Mouse (Mus musculus): ENCODE results near the gene Ntrk1. TPM values are rescaled to one million over a fixed set of nuclear protein-coding genes. Genes with fewer than 3 reads are reported as not detected.

Gene Ntrk1
- total RNA-seq, 1 experiment from 2014 or later, result 4.3 TPM

DNA sequence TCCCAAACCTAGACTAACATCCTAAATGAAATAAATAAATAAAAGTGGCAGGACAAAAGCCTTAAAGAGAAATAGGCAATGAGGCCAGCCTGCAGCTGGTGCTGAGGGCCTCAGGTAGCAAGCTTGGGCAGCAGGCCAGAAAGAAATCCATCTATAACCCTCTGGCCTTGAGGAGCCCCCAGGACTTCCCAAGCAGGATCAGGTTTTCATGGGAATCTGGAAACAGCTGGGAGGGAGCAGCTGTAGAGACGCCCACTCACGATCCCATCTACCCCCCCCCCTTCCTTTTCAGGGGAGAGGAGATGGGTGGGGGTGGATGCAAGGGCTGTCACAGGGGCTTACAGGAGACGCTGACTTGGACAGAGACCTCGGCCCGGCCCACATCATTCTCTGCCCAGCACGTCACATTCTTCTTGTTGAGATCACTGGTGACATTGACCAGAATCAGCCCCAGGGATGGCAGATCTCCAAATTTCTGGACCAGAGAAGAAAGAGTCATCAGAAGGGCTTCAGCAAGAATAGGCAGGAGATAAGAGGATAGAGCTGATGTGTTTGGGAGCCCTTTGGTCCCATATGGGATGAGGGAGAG is 9.2 kb downstream of the Ntrk1 start:
- DNase-seq, result peak; percentile 60

GRCm38 (mm10) chr3:87785156-87785555 is 9.8 kb downstream of the Ntrk1 start:
- no peak for DNase-seq

GRCm38 (mm10) chr3:87783282-87784023 is 11.5 kb downstream of the Ntrk1 start:
- no peak for DNase-seq

DNA sequence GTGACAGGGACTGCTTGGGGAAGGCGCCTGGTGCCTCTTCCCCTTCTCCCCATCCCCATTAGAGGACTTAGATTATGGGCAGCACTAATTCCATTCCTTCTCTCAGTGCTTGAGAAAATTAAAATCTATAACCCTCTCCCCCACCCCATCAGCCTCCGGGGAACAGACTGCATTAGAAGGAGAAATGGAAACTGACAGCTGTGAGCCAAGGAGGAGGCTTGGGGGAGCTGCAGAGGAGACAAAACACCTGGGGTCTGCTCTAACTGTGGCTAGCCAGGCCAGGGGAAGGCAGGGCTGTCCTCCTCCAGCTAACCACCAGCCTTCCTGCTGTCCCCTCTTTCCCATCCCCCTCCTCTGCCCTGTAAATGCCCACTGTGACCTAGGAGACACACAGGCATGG is 15.9 kb downstream of the Ntrk1 start:
- DNase-seq, result no peak

- DNase-seq, result peak; percentile 41
Observed at GRCm38 (mm10) chr3:87778283-87778682, 16.7 kb downstream of the Ntrk1 start.

- no peak for DNase-seq
Observed at GRCm38 (mm10) chr3:87771088-87771487, 23.9 kb downstream of the Ntrk1 start.

GRCm38 (mm10) chr3:87770280-87770679 is 24.7 kb downstream of the Ntrk1 start:
- DNase-seq, result peak; percentile 60

DNA sequence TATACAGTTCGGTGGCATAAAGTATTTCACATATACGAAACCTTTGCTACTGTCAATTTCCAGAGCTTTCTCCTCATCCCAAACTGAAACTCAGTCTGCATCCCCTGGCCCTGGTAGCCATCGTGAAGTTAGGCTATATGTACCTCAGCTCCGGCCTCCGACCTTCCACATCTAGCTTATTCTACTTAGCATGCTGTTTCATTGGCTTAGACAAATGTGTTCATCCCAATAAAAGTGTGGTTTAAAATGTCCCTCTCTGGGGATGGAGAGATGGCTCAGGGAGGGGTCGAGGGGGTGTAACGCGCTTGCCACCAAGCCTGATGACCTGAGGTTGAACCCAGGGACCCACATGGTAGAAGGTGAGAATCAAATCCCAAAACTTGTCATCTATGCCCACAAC is 25.5 kb downstream of the Ntrk1 start:
- DNase-seq, result no peak

- DNase-seq, result peak; percentile 92
Observed at GRCm38 (mm10) chr3:87768844-87769243, 26.1 kb downstream of the Ntrk1 start.

- DNase-seq, result no peak
Observed at GRCm38 (mm10) chr3:87768431-87768830, 26.5 kb downstream of the Ntrk1 start.

DNA sequence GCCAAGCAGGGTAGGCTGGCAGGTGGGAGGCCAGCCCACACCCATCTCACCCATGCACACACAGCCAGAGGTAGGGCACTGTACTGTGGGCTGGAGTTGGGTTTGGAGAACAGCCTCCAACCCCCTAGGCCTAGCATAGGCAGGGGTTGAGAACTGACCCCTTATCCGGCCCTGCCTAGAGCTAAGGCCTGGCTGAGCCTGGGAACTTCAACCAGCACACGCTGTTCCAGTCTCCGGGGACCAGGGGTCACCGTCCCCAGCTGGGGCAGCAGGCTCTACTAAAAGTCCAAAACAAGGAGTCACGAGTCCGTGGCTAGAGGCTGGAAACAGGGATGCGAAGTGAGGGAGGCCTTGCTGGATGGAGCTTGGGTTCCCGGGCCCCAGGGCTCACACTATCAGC is 27.2 kb downstream of the Ntrk1 start:
- no peak for DNase-seq

DNA sequence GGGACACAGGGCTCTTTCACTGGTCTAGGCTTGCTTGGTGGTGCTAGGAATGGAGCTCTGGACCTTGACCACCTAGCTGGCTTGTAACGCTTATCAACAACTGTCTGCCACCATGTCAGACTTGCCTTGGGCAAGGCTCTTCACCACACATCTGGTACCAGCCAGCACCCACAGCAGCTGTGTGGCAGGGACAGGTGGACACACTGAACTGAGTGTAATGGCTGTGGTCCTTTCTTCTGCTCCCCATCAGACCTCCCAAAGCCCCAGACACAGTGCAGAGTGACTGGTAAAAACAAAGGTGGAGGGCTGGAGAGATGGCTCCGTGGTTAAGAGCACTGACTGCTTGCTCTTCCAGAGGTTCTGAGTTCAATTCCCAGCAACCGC is 28.7 kb downstream of the Ntrk1 start:
- no peak for DNase-seq

DNA sequence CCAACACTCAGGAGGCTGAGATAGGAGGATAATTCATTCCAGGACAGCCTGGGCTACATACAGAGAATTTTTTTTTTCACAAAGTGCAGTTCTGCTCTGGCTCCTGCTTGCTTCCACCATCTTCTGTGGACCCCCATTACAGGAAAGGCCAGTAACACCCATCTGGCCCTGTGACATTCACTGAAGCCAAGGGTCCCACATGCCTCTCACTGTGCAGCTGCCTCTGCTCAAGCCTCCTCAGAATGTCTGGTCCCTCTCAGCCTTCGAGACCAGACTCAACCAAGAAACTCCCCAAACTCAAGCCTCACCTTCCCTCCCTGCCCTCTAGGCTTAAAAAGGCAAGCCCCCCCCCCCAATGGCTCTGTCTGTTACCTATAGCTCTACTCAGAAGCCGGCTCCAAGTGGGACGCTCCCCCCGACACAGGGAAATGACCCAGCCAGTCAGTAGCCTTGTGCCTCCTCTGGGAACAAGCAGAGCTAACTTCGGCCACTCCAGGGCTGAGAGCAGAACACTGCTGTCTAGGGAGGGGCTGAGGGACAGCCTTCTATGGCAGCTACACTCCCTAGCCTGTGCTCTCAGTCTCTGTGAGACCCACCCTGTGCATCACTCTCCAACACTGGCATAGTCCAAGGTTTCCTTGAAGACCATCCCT is 29.2 kb downstream of the Ntrk1 start:
- no peak for DNase-seq

DNA sequence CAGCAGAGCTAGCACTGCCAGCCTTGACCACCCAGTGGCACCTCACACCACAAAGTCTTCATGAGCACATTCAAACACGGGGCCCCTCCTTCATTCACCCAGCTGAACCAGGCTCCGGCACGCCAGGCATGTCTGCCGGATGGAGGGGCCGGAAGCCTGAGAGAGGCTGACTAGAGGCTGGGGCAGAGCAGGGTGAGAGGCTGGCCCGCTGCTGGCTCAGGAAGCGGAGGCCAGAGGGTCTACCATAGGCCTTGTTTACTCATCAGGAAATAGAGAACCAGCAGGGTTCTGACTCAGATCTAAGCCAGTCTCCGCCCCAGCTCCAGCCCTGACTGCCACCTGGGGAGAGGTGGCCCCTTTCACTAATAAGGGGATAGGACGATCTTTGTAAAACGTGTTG is 29.9 kb downstream of the Ntrk1 start:
- DNase-seq, result peak; percentile 75

- no peak for DNase-seq
Observed at GRCm38 (mm10) chr3:87764506-87764905, 30.5 kb downstream of the Ntrk1 start.

- DNase-seq, result peak; percentile 85
Observed at GRCm38 (mm10) chr3:87763683-87764289, 31.2 kb downstream of the Ntrk1 start.

DNA sequence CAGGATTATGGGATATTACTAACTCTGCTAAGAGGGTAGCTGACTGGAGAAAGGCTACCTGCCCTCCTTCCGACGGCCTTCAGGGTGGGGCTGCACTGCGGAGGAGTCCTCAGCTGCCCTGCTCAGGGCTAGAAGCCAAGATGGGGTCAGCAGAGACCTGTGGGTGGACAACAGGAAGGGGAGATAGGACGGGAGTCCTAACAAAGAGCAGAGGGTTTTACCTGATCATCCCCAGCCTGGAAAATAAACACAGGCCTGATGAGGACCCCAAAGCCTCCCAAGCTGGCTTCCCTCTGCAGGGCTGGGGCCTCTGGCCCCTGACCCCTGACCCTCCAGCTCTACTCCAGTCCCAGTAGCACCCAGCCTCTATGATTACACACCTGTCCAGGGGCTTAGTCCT is 31.8 kb downstream of the Ntrk1 start:
- DNase-seq, result no peak

DNA sequence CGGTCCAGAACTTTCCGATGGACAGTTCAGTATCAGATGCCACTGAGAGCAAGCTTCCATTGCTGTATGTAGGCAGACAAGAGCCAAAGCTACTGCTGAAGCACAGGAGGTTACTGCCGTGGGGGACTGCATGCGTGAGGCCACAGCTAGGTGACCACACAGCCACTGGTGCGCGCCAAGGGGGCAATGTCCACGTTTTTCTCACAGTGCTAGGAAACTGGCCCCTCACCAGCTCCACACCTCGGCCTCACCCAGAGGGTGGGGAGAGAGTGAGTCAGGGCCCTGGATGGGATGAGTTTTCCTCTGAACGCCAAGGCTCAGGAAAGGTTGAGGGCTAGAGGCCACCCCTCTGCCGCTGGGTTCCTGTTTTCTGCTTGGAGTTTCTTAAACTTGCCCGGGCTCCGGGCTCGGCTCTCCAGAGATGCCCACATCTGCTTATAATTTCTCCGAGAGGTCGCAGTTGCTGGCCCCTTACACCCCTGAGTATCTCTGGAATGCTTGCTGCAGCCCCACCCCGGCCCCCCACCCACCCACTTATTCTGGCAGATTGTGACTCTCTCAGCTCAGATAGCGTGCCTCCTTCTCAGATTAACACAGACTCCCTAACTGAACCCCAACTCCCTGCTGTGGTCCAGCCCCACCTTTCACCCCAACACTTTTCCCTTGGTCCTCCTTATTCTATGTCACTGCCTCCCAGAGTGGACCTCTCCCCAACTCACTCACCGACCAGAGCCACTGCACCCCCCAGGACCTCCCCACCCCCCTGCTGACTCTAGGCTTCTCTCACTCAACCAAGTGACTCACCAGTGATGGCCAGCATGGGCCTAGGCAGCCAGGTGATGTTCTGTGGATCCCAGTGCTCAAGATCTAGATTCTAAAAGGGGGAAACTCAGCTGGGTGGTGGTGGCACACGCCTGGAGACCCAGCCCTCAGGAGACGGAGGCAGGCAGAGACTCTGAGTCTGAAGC is 33.3 kb downstream of the Ntrk1 start:
- DNase-seq, result no peak

GRCm38 (mm10) chr3:87758641-87759040 is 36.3 kb downstream of the Ntrk1 start:
- DNase-seq, result peak; percentile 80

- DNase-seq, result no peak
Observed at GRCm38 (mm10) chr3:87756488-87756887, 38.5 kb downstream of the Ntrk1 start.

- peak; percentile 95 for DNase-seq
Observed at GRCm38 (mm10) chr3:87755964-87756363, 39.0 kb downstream of the Ntrk1 start.

- no peak for DNase-seq
Observed at GRCm38 (mm10) chr3:87753829-87754228, 41.1 kb downstream of the Ntrk1 start.

All from adrenal gland, postnatal 14 days (tissue).